Mouse (Mus musculus) kidney, adult 8-10 months (tissue): ENCODE results near the gene 4930558K02Rik.

Source experiments
- DNase-seq, 2 experiments: peaks; one replicate each; pipeline ENCODE4 v3.0.0; 2022

Gene 4930558K02Rik

GRCm38 (mm10) chr1:161900129-161900528, 79.3 kb downstream of the 4930558K02Rik start:
- DNase-seq, result no peak

GRCm38 (mm10) chr1:161897235-161897634, 82.2 kb downstream of the 4930558K02Rik start:
- no peak for DNase-seq

GRCm38 (mm10) chr1:161896130-161896529, 83.3 kb downstream of the 4930558K02Rik start:
- DNase-seq, result no peak

- DNase-seq, result no peak
Observed at GRCm38 (mm10) chr1:161895014-161895413, 84.4 kb downstream of the 4930558K02Rik start.

GRCm38 (mm10) chr1:161894553-161894952, 84.9 kb downstream of the 4930558K02Rik start:
- DNase-seq, result no peak

- no peak for DNase-seq
Observed at GRCm38 (mm10) chr1:161894126-161894525, 85.3 kb downstream of the 4930558K02Rik start.
